Mouse (Mus musculus) stomach, embryonic 15.5 days (tissue): ENCODE data around the gene Gm37240. TPM values are rescaled to one million over a fixed set of nuclear protein-coding genes. Genes with fewer than 3 reads are reported as not detected.
A peak's percentile ranks its signal among the peaks of the same experiment; 100 is the strongest.

ENCODE experiments used
- ATAC-seq: fragments of 200-750 bp; cut with Nextera tagmentation; 2 replicates; pipeline ENCODE4 v1.8.0; 2017; ENCODE audit warnings: low read depth, moderate number of reproducible peaks, moderate TSS enrichment; ENCODE audit not compliant: insufficient read depth, low FRiP score
- H3K27ac ChIP-seq: fragments of 300-500 bp; sonication (generic); 2 replicates; pipeline ENCODE4 v1.5.1; 2015; ENCODE audit warnings: mild to moderate bottlenecking, inconsistent platforms
- H3K27me3 ChIP-seq: fragments of 300-500 bp; sonication (generic); replicated peaks from 2 replicates; pipeline ENCODE4 v1.6.1; 2015; ENCODE audit warnings: inconsistent platforms
- H3K36me3 ChIP-seq: fragments of 300-500 bp; sonication (generic); 2 replicates; pipeline ENCODE4 v1.6.1; 2015; ENCODE audit warnings: inconsistent platforms
- H3K4me1 ChIP-seq: fragments of 300-500 bp; sonication (generic); 2 replicates; pipeline ENCODE4 v1.6.1; 2015; ENCODE audit warnings: inconsistent platforms
- H3K4me2 ChIP-seq: fragments of 300-500 bp; sonication (generic); 2 replicates; pipeline ENCODE4 v1.6.1; 2015; ENCODE audit warnings: mild to moderate bottlenecking, inconsistent platforms
- H3K4me3 ChIP-seq: fragments of 300-500 bp; sonication (generic); replicated peaks from 2 replicates; pipeline ENCODE4 v1.5.1; 2015; ENCODE audit warnings: inconsistent platforms
- H3K9ac ChIP-seq: fragments of 300-500 bp; sonication (generic); 2 replicates; pipeline ENCODE4 v1.6.1; 2015; ENCODE audit warnings: inconsistent platforms
- H3K9me3 ChIP-seq: fragments of 300-500 bp; sonication (generic); 2 replicates; pipeline ENCODE4 v1.6.1; 2016; ENCODE audit warnings: inconsistent platforms
- WGBS: fragments of 180-500 bp; shearing (Covaris S2); methylation state at CpG from one replicate; pipeline ENCODE4 v1.1.7; 2015; 5-methylcytosine and 5-hydroxymethylcytosine counted together
- polyA plus RNA-seq: library from polyadenylated mRNA; unstranded; fragments of >200 nt; fragmentation: Nextera tagmentation; extraction: Ambion mirVana; gene quantifications from 2 replicates; pipeline ENCODE4 v1.2.1, GENCODE M21; 2015

Gm37240 gene
- polyA plus RNA-seq, 1 experiment from 2014 or later = 8.6 TPM

- H3K4me3 ChIP-seq = no peak overlapping the region
- no peaks in the 10 kb centered on the region for H3K27me3 ChIP-seq
- ATAC-seq = no peak
- no peaks in the 10 kb centered on the region for H3K9me3 ChIP-seq
- H3K9ac ChIP-seq = no peak overlapping the region
- WGBS = 69% methylated on average over 5 of the region's 5 CpGs
- no peaks in the 10 kb centered on the region for H3K36me3 ChIP-seq
- no peak overlapping the region for H3K27ac ChIP-seq
- no peaks in the 10 kb centered on the region for H3K4me1 ChIP-seq
- no peak overlapping the region for H3K4me2 ChIP-seq
Measured at GRCm38 (mm10) chr3:85364591-85365343, 522.6 kb downstream of the Gm37240 start.

GRCm38 (mm10) chr3:85362883-85363282 is 524.4 kb downstream of the Gm37240 start:
- ATAC-seq = no peak
- Histone ChIP-seq H3K9ac (no peak overlapping the region), H3K27me3 (no peaks in the 10 kb centered on the region), H3K36me3 (no peaks in the 10 kb centered on the region), H3K27ac (no peak overlapping the region), H3K9me3 (no peaks in the 10 kb centered on the region), H3K4me3 (no peak overlapping the region), H3K4me2 (no peak overlapping the region), H3K4me1 (no peaks in the 10 kb centered on the region)
- WGBS = 74% methylated on average over 7 of the region's 7 CpGs

- no peaks in the 10 kb centered on the region for H3K36me3 ChIP-seq
- no peaks in the 10 kb centered on the region for H3K27me3 ChIP-seq
- H3K4me1 ChIP-seq = no peaks in the 10 kb centered on the region
- H3K4me2 ChIP-seq = no peak overlapping the region
- no peak overlapping the region for H3K4me3 ChIP-seq
- 71% methylated on average over 3 of the region's 3 CpGs for WGBS
- no peak overlapping the region for H3K9ac ChIP-seq
- no peak for ATAC-seq
- H3K27ac ChIP-seq = no peak overlapping the region
- H3K9me3 ChIP-seq = no peaks in the 10 kb centered on the region
Measured at GRCm38 (mm10) chr3:85356373-85356772, 530.9 kb downstream of the Gm37240 start.

- H3K36me3 ChIP-seq = no peaks in the 10 kb centered on the region
- H3K4me1 ChIP-seq = no peaks in the 10 kb centered on the region
- ATAC-seq = no peak
- no peaks in the 10 kb centered on the region for H3K27me3 ChIP-seq
- H3K9ac ChIP-seq = no peak overlapping the region
- no peak overlapping the region for H3K27ac ChIP-seq
- 44% methylated on average over 6 of the region's 6 CpGs for WGBS
- H3K9me3 ChIP-seq = no peaks in the 10 kb centered on the region
- peak overlapping the region; percentile 32; the same call in 1 of the 2 replicates for H3K4me2 ChIP-seq
- no peak overlapping the region for H3K4me3 ChIP-seq
Measured at GRCm38 (mm10) chr3:85348021-85348420, 539.3 kb downstream of the Gm37240 start.

GRCm38 (mm10) chr3:85341103-85341860 is 546.0 kb downstream of the Gm37240 start:
- Histone ChIP-seq H3K4me3 (no peak overlapping the region), H3K4me1 (no peaks in the 10 kb centered on the region), H3K9me3 (no peaks in the 10 kb centered on the region), H3K27me3 (no peaks in the 10 kb centered on the region), H3K36me3 (no peaks in the 10 kb centered on the region), H3K9ac (no peak overlapping the region), H3K4me2 (no peak overlapping the region), H3K27ac (no peak overlapping the region)
- ATAC-seq = no peak
- WGBS = 51% methylated on average over 12 of the region's 12 CpGs

GRCm38 (mm10) chr3:85340491-85340890 is 546.8 kb downstream of the Gm37240 start:
- Histone ChIP-seq H3K27ac (no peak overlapping the region), H3K36me3 (no peaks in the 10 kb centered on the region), H3K9ac (no peak overlapping the region), H3K4me3 (no peak overlapping the region), H3K4me1 (no peaks in the 10 kb centered on the region), H3K4me2 (no peak overlapping the region), H3K9me3 (no peaks in the 10 kb centered on the region), H3K27me3 (no peaks in the 10 kb centered on the region)
- 25% methylated on average over 3 of the region's 3 CpGs for WGBS
- no peak for ATAC-seq

GRCm38 (mm10) chr3:85339926-85340325 is 547.4 kb downstream of the Gm37240 start:
- no peaks in the 10 kb centered on the region for H3K27me3 ChIP-seq
- ATAC-seq = no peak
- no peak overlapping the region for H3K4me2 ChIP-seq
- no peaks in the 10 kb centered on the region for H3K36me3 ChIP-seq
- H3K4me3 ChIP-seq = no peak overlapping the region
- no peak overlapping the region for H3K27ac ChIP-seq
- H3K9ac ChIP-seq = no peak overlapping the region
- H3K4me1 ChIP-seq = no peaks in the 10 kb centered on the region
- WGBS = 74% methylated on average over 2 of the region's 2 CpGs
- no peaks in the 10 kb centered on the region for H3K9me3 ChIP-seq

- H3K27me3 ChIP-seq = no peaks in the 10 kb centered on the region
- no peak overlapping the region for H3K9ac ChIP-seq
- no peak overlapping the region for H3K4me3 ChIP-seq
- no peak overlapping the region for H3K4me2 ChIP-seq
- no peaks in the 10 kb centered on the region for H3K9me3 ChIP-seq
- 81% methylated on average over 10 of the region's 10 CpGs for WGBS
- no peaks in the 10 kb centered on the region for H3K4me1 ChIP-seq
- no peaks in the 10 kb centered on the region for H3K36me3 ChIP-seq
- ATAC-seq = no peak
- H3K27ac ChIP-seq = no peak overlapping the region
Measured at GRCm38 (mm10) chr3:85339269-85339820, 548.0 kb downstream of the Gm37240 start.

GRCm38 (mm10) chr3:85338755-85339095 is 548.6 kb downstream of the Gm37240 start:
- H3K27ac ChIP-seq = no peak overlapping the region
- H3K4me1 ChIP-seq = no peaks in the 10 kb centered on the region
- H3K9me3 ChIP-seq = no peaks in the 10 kb centered on the region
- H3K9ac ChIP-seq = no peak overlapping the region
- ATAC-seq = no peak
- no peaks in the 10 kb centered on the region for H3K27me3 ChIP-seq
- no peak overlapping the region for H3K4me3 ChIP-seq
- 86% methylated on average over 3 of the region's 3 CpGs for WGBS
- no peak overlapping the region for H3K4me2 ChIP-seq
- H3K36me3 ChIP-seq = no peaks in the 10 kb centered on the region

- H3K9ac ChIP-seq = no peak overlapping the region
- WGBS = 78% methylated on average over 7 of the region's 7 CpGs
- no peaks in the 10 kb centered on the region for H3K4me1 ChIP-seq
- no peaks in the 10 kb centered on the region for H3K9me3 ChIP-seq
- H3K4me3 ChIP-seq = no peak overlapping the region
- no peak overlapping the region for H3K4me2 ChIP-seq
- H3K36me3 ChIP-seq = no peaks in the 10 kb centered on the region
- H3K27ac ChIP-seq = no peak overlapping the region
- no peak for ATAC-seq
- H3K27me3 ChIP-seq = no peaks in the 10 kb centered on the region
Measured at GRCm38 (mm10) chr3:85337881-85338754, 549.2 kb downstream of the Gm37240 start.

GRCm38 (mm10) chr3:85335517-85335916 is 551.8 kb downstream of the Gm37240 start:
- WGBS = 89% methylated on average over 1 of the region's 1 CpGs
- Histone ChIP-seq H3K4me2 (no peak overlapping the region), H3K4me1 (no peaks in the 10 kb centered on the region), H3K36me3 (no peaks in the 10 kb centered on the region), H3K4me3 (no peak overlapping the region), H3K9ac (no peak overlapping the region), H3K27me3 (no peaks in the 10 kb centered on the region), H3K27ac (no peak overlapping the region), H3K9me3 (no peaks in the 10 kb centered on the region)
- no peak for ATAC-seq
